Mouse (Mus musculus): ENCODE data around the gene Itga2b. TPM values are rescaled to one million over a fixed set of nuclear protein-coding genes. Genes with fewer than 3 reads are reported as not detected.

The Itga2b gene
- polyA plus RNA-seq (2015; fragmentation: Nextera tagmentation; extraction: Ambion mirVana), result 8.2 and 11.0 TPM in 2 replicates

- Histone ChIP-seq H3K36me3 (peaks cover 6% of the 10 kb centered on the region; the same call in 1 of the 2 replicates), H3K4me3 (replicated peaks) (no peak within 1 kb of the TSS), H3K9me3 (replicated peaks) (no peaks in the 10 kb centered on the region), H3K4me2 (no peak within 1 kb of the TSS), H3K4me1 (peaks cover 25% of the 10 kb centered on the region), H3K27me3 (0 out of 2 replicates have a peak, but pooled peaks cover 3% of the 10 kb centered on the region), H3K9ac (no peak within 1 kb of the TSS), H3K27ac (no peak within 1 kb of the TSS)
- 58% methylated on average over 11 of the region's 11 CpGs for WGBS
- ATAC-seq (replicated peaks; ENCODE audit: low FRiP score), result no peak
Measured at GRCm38 (mm10) chr11:102469648-102470357, at the start of gene Itga2b. TSS of gene Itga2b (minus strand) at chr11:102470122.

- Histone ChIP-seq H3K4me2 (no peak overlapping the region), H3K9me3 (replicated peaks) (no peaks in the 10 kb centered on the region), H3K27me3 (no peaks in the 10 kb centered on the region), H3K27ac (no peak overlapping the region), H3K36me3 (peaks cover 33% of the 10 kb centered on the region), H3K4me3 (replicated peaks) (no peak overlapping the region), H3K4me1 (no peaks in the 10 kb centered on the region), H3K9ac (no peak overlapping the region)
- 96% methylated on average over 1 of the region's 1 CpGs for WGBS
- no peak for ATAC-seq (replicated peaks; ENCODE audit: low FRiP score)
Measured at GRCm38 (mm10) chr11:102514793-102515424, 45.0 kb upstream of the Itga2b start.

- whole genome bisulfite sequencing, result 65% methylated on average over 6 of the region's 6 CpGs
- Histone ChIP-seq H3K4me3 (replicated peaks) (no peak overlapping the region), H3K27me3 (no peaks in the 10 kb centered on the region), H3K36me3 (peaks cover 29% of the 10 kb centered on the region), H3K9ac (no peak overlapping the region), H3K9me3 (replicated peaks) (no peaks in the 10 kb centered on the region), H3K27ac (no peak overlapping the region), H3K4me1 (no peaks in the 10 kb centered on the region), H3K4me2 (no peak overlapping the region)
- ATAC-seq (replicated peaks; ENCODE audit: low FRiP score), result no peak
Measured at GRCm38 (mm10) chr11:102510226-102510625, 40.3 kb upstream of the Itga2b start.

- Histone ChIP-seq H3K9me3 (replicated peaks) (no peaks in the 10 kb centered on the region), H3K36me3 (peaks cover 75% of the 10 kb centered on the region), H3K4me1 (no peaks in the 10 kb centered on the region), H3K4me3 (replicated peaks) (no peak overlapping the region), H3K9ac (no peak overlapping the region), H3K27ac (no peak overlapping the region), H3K27me3 (no peaks in the 10 kb centered on the region), H3K4me2 (no peak overlapping the region)
- no peak for ATAC-seq (replicated peaks; ENCODE audit: low FRiP score)
- 54% methylated on average over 2 of the region's 2 CpGs for WGBS
Measured at GRCm38 (mm10) chr11:102496732-102497131, 26.8 kb upstream of the Itga2b start.

- 94% methylated on average over 2 of the region's 2 CpGs for WGBS
Measured at GRCm38 (mm10) chr11:102496206-102496605, 26.3 kb upstream of the Itga2b start.

GRCm38 (mm10) chr11:102495742-102496141 lies 25.8 kb upstream of the Itga2b start:
- no peak overlapping the region for H3K4me2 ChIP-seq
- H3K4me1 ChIP-seq, result no peaks in the 10 kb centered on the region
- no peak overlapping the region for H3K4me3 ChIP-seq (replicated peaks)
- no peak for ATAC-seq (replicated peaks; ENCODE audit: low FRiP score)
- H3K9me3 ChIP-seq (replicated peaks), result no peaks in the 10 kb centered on the region
- 97% methylated on average over 5 of the region's 5 CpGs for WGBS
- no peak overlapping the region for H3K27ac ChIP-seq
- no peaks in the 10 kb centered on the region for H3K27me3 ChIP-seq
- H3K9ac ChIP-seq, result no peak overlapping the region
- H3K36me3 ChIP-seq, result peaks cover 69% of the 10 kb centered on the region

More at GRCm38 (mm10) chr11:102496206-102496605, 26.3 kb upstream of the Itga2b start:
- Histone ChIP-seq H3K9me3 (replicated peaks) (no peaks in the 10 kb centered on the region), H3K9ac (no peak overlapping the region), H3K4me3 (replicated peaks) (no peak overlapping the region), H3K4me1 (no peaks in the 10 kb centered on the region), H3K27me3 (no peaks in the 10 kb centered on the region), H3K36me3 (peaks cover 73% of the 10 kb centered on the region), H3K27ac (no peak overlapping the region), H3K4me2 (no peak overlapping the region)
- no peak for ATAC-seq (replicated peaks; ENCODE audit: low FRiP score)

- H3K36me3 ChIP-seq, result peaks cover 64% of the 10 kb centered on the region
Measured at GRCm38 (mm10) chr11:102495114-102495513, 25.2 kb upstream of the Itga2b start.

GRCm38 (mm10) chr11:102494063-102494650 lies 24.2 kb upstream of the Itga2b start:
- 89% methylated on average over 7 of the region's 7 CpGs for WGBS
- Histone ChIP-seq H3K36me3 (peaks cover 55% of the 10 kb centered on the region), H3K27ac (no peak overlapping the region), H3K9ac (no peak overlapping the region), H3K4me2 (no peak overlapping the region), H3K4me1 (no peaks in the 10 kb centered on the region), H3K27me3 (no peaks in the 10 kb centered on the region), H3K9me3 (replicated peaks) (no peaks in the 10 kb centered on the region), H3K4me3 (replicated peaks) (no peak overlapping the region)
- ATAC-seq (replicated peaks; ENCODE audit: low FRiP score), result no peak

More at GRCm38 (mm10) chr11:102495114-102495513, 25.2 kb upstream of the Itga2b start:
- no peaks in the 10 kb centered on the region for H3K4me1 ChIP-seq
- H3K4me3 ChIP-seq (replicated peaks), result no peak overlapping the region
- ATAC-seq (replicated peaks; ENCODE audit: low FRiP score), result no peak
- 95% methylated on average over 6 of the region's 6 CpGs for WGBS
- H3K27me3 ChIP-seq, result no peaks in the 10 kb centered on the region
- H3K9me3 ChIP-seq (replicated peaks), result no peaks in the 10 kb centered on the region
- no peak overlapping the region for H3K27ac ChIP-seq
- no peak overlapping the region for H3K4me2 ChIP-seq
- H3K9ac ChIP-seq, result no peak overlapping the region

GRCm38 (mm10) chr11:102493241-102493640 lies 23.3 kb upstream of the Itga2b start:
- no peaks in the 10 kb centered on the region for H3K4me1 ChIP-seq
- H3K9ac ChIP-seq, result no peak overlapping the region
- H3K27me3 ChIP-seq, result no peaks in the 10 kb centered on the region
- H3K4me3 ChIP-seq (replicated peaks), result no peak overlapping the region
- H3K36me3 ChIP-seq, result peaks cover 47% of the 10 kb centered on the region
- no peak overlapping the region for H3K4me2 ChIP-seq
- no peak overlapping the region for H3K27ac ChIP-seq
- no peak for ATAC-seq (replicated peaks; ENCODE audit: low FRiP score)
- H3K9me3 ChIP-seq (replicated peaks), result no peaks in the 10 kb centered on the region
- WGBS, result 86% methylated on average over 2 of the region's 2 CpGs

- no peaks in the 10 kb centered on the region for H3K9me3 ChIP-seq (replicated peaks)
- H3K36me3 ChIP-seq, result peaks cover 54% of the 10 kb centered on the region
- no peaks in the 10 kb centered on the region for H3K27me3 ChIP-seq
- WGBS, result 91% methylated on average over 2 of the region's 2 CpGs
- no peak overlapping the region for H3K9ac ChIP-seq
- no peak overlapping the region for H3K4me3 ChIP-seq (replicated peaks)
- H3K4me2 ChIP-seq, result no peak overlapping the region
- no peaks in the 10 kb centered on the region for H3K4me1 ChIP-seq
- H3K27ac ChIP-seq, result no peak overlapping the region
- ATAC-seq (replicated peaks; ENCODE audit: low FRiP score), result no peak
Measured at GRCm38 (mm10) chr11:102487901-102488300, 18.0 kb upstream of the Itga2b start.

GRCm38 (mm10) chr11:102486733-102487386 lies 16.9 kb upstream of the Itga2b start:
- no peaks in the 10 kb centered on the region for H3K27me3 ChIP-seq
- no peaks in the 10 kb centered on the region for H3K4me1 ChIP-seq
- no peak; the same call in 1 of the 2 replicates for ATAC-seq (replicated peaks; ENCODE audit: low FRiP score)
- H3K4me2 ChIP-seq, result no peak overlapping the region
- no peaks in the 10 kb centered on the region for H3K9me3 ChIP-seq (replicated peaks)
- no peak overlapping the region for H3K27ac ChIP-seq
- H3K9ac ChIP-seq, result no peak overlapping the region
- 70% methylated on average over 11 of the region's 11 CpGs for WGBS
- H3K4me3 ChIP-seq (replicated peaks), result no peak overlapping the region
- peaks cover 55% of the 10 kb centered on the region for H3K36me3 ChIP-seq

- H3K27ac ChIP-seq, result no peak overlapping the region
- H3K36me3 ChIP-seq, result peaks cover 90% of the 10 kb centered on the region
- no peak for ATAC-seq (replicated peaks; ENCODE audit: low FRiP score)
- no peaks in the 10 kb centered on the region for H3K9me3 ChIP-seq (replicated peaks)
- 92% methylated on average over 10 of the region's 10 CpGs for WGBS
- H3K4me2 ChIP-seq, result no peak overlapping the region
- H3K27me3 ChIP-seq, result no peaks in the 10 kb centered on the region
- H3K9ac ChIP-seq, result no peak overlapping the region
- no peak overlapping the region for H3K4me3 ChIP-seq (replicated peaks)
- H3K4me1 ChIP-seq, result no peaks in the 10 kb centered on the region
Measured at GRCm38 (mm10) chr11:102481779-102482178, 11.9 kb upstream of the Itga2b start.

Measured in kidney, embryonic 15.5 days (tissue).